Mouse (Mus musculus): ENCODE results near the gene Ppfibp2. TPM values are rescaled to one million over a fixed set of nuclear protein-coding genes. Genes with fewer than 3 reads are reported as not detected.

Ppfibp2 gene
- total RNA-seq (2021) = 1 to 10 TPM; 4.3 to 5.9 TPM
- long read RNA-seq, experiment 1, partial matches to known transcripts = 2 of 5 reads
- long read RNA-seq, experiment 1, other reads (novel, unspliced or antisense) = 3 of 5 reads
- long read RNA-seq, experiment 2, partial matches to known transcripts = 6 of 14 reads
- long read RNA-seq, experiment 2, other reads (novel, unspliced or antisense) = 7 of 14 reads

GRCm38 (mm10) chr7:107594857-107595402 is at the start of gene Ppfibp2:
TSS of gene Ppfibp2 (plus strand) at chr7:107595207.
- peak; percentile 77 to 86 for DNase-seq (ENCODE audit: low spot score in 2 of 2)

- DNase-seq (ENCODE audit: low spot score in 2 of 2) = no peak
These were observed 47.1 kb upstream of the Ppfibp2 start for GRCm38 (mm10) chr7:107547872-107548271.

GRCm38 (mm10) chr7:107553461-107553860 is 41.5 kb upstream of the Ppfibp2 start:
- DNase-seq (ENCODE audit: low spot score in 2 of 2) = no peak

GRCm38 (mm10) chr7:107555906-107556305 is 39.1 kb upstream of the Ppfibp2 start:
- no peak for DNase-seq (ENCODE audit: low spot score in 2 of 2)

- DNase-seq (ENCODE audit: low spot score in 2 of 2) = no peak
These were observed 34.3 kb upstream of the Ppfibp2 start for GRCm38 (mm10) chr7:107560675-107561074.

GRCm38 (mm10) chr7:107561584-107561983 is 33.4 kb upstream of the Ppfibp2 start:
- no peak for DNase-seq (ENCODE audit: low spot score in 2 of 2)

GRCm38 (mm10) chr7:107563727-107564126 is 31.3 kb upstream of the Ppfibp2 start:
- no peak for DNase-seq (ENCODE audit: low spot score in 2 of 2)

GRCm38 (mm10) chr7:107567261-107567671 is 27.7 kb upstream of the Ppfibp2 start, which contains the start of gene Olfml1:
TSS of gene Olfml1 (plus strand) at chr7:107567446.
- DNase-seq (ENCODE audit: low spot score in 2 of 2) = peak; percentile 5 to 37

- DNase-seq (ENCODE audit: low spot score in 2 of 2) = no peak
These were observed 27.3 kb upstream of the Ppfibp2 start for GRCm38 (mm10) chr7:107567674-107568073.

- no peak for DNase-seq (ENCODE audit: low spot score in 2 of 2)
These were observed 26.0 kb upstream of the Ppfibp2 start for GRCm38 (mm10) chr7:107568971-107569370.

- DNase-seq (ENCODE audit: low spot score in 2 of 2) = no peak
These were observed 21.2 kb upstream of the Ppfibp2 start for GRCm38 (mm10) chr7:107573856-107574255.

GRCm38 (mm10) chr7:107574276-107574675 is 20.7 kb upstream of the Ppfibp2 start:
- DNase-seq (ENCODE audit: low spot score in 2 of 2) = no peak

GRCm38 (mm10) chr7:107592641-107593040 is 2.4 kb upstream of the Ppfibp2 start:
- peak in 1 of 2 experiments; percentile 12 for DNase-seq (ENCODE audit: low spot score in 2 of 2)

- peak in 1 of 2 experiments; percentile 8 for DNase-seq (ENCODE audit: low spot score in 2 of 2)
These were observed 1.1 kb upstream of the Ppfibp2 start for GRCm38 (mm10) chr7:107593904-107594303.

- peak; percentile 29 to 54 for DNase-seq (ENCODE audit: low spot score in 2 of 2)
These were observed 616 bp upstream of the Ppfibp2 start for GRCm38 (mm10) chr7:107594325-107594856.

GRCm38 (mm10) chr7:107595426-107595825 is 419 bp downstream of the Ppfibp2 start:
- no peak for DNase-seq (ENCODE audit: low spot score in 2 of 2)

GRCm38 (mm10) chr7:107596753-107597152 is 1.7 kb downstream of the Ppfibp2 start:
- DNase-seq (ENCODE audit: low spot score in 2 of 2) = no peak

GRCm38 (mm10) chr7:107597956-107598355 is 2.9 kb downstream of the Ppfibp2 start:
- DNase-seq (ENCODE audit: low spot score in 2 of 2) = no peak

- DNase-seq (ENCODE audit: low spot score in 2 of 2) = no peak
These were observed 5.6 kb downstream of the Ppfibp2 start for GRCm38 (mm10) chr7:107600651-107601050.

GRCm38 (mm10) chr7:107602505-107602904 is 7.5 kb downstream of the Ppfibp2 start:
- DNase-seq (ENCODE audit: low spot score in 2 of 2) = no peak

- DNase-seq (ENCODE audit: low spot score in 2 of 2) = no peak
These were observed 7.9 kb downstream of the Ppfibp2 start for GRCm38 (mm10) chr7:107602913-107603312.

- DNase-seq (ENCODE audit: low spot score in 2 of 2) = no peak
These were observed 12.8 kb downstream of the Ppfibp2 start for GRCm38 (mm10) chr7:107607766-107608165.

Data from layer of hippocampus, postnatal 14 days (tissue).